Mouse (Mus musculus) hindbrain, postnatal 0 days (tissue): ENCODE results near the gene Pts. TPM values are rescaled to one million over a fixed set of nuclear protein-coding genes. Genes with fewer than 3 reads are reported as not detected.

Source experiments
- ATAC-seq: fragments of 200-750 bp; cut with Nextera tagmentation; 2 replicates; pipeline ENCODE4 v1.8.0; 2017; ENCODE audit warnings: mild to moderate bottlenecking, moderate TSS enrichment, moderate library complexity
- DNase-seq: peaks from one replicate; pipeline ENCODE4 v3.0.0-alpha.2; 2015; ENCODE audit warnings: low spot score
- H3K27ac ChIP-seq: fragments of 300-500 bp; sonication (generic); 2 replicates; pipeline ENCODE4 v1.5.1; 2014; ENCODE audit warnings: mild to moderate bottlenecking
- H3K27me3 ChIP-seq: fragments of 300-500 bp; sonication (generic); 2 replicates; pipeline ENCODE4 v1.6.1; 2014; ENCODE audit warnings: low read length, mixed read lengths; ENCODE audit not compliant: insufficient read depth
- H3K36me3 ChIP-seq: fragments of 300-500 bp; sonication (generic); 2 replicates; pipeline ENCODE4 v1.6.1; 2014; ENCODE audit warnings: low read length, mixed read lengths; ENCODE audit not compliant: insufficient read depth
- H3K4me1 ChIP-seq: fragments of 300-500 bp; sonication (generic); 2 replicates; pipeline ENCODE4 v1.6.1; 2014; ENCODE audit warnings: antibody characterized with exemption, low read length, mixed read lengths; ENCODE audit not compliant: insufficient read depth
- H3K4me2 ChIP-seq: fragments of 300-500 bp; sonication (generic); 2 replicates; pipeline ENCODE4 v1.6.1; 2014; ENCODE audit warnings: low read depth, mild to moderate bottlenecking, low read length, moderate library complexity, mixed read lengths
- H3K4me3 ChIP-seq: fragments of 300-500 bp; sonication (generic); 2 replicates; pipeline ENCODE4 v1.5.1; 2014; ENCODE audit warnings: low read length
- H3K9ac ChIP-seq: fragments of 300-500 bp; sonication (generic); replicated peaks from 2 replicates; pipeline ENCODE4 v1.6.1; 2014; ENCODE audit warnings: mild to moderate bottlenecking, low read length, moderate library complexity, mixed read lengths
- H3K9me3 ChIP-seq: fragments of 300-500 bp; sonication (generic); 2 replicates; pipeline ENCODE4 v1.6.1; 2016; ENCODE audit warnings: low read length, mixed read lengths
- CTCF ChIP-seq: IDR thresholded peaks from 2 replicates; pipeline ENCODE4 v1.5.1; 2016; ENCODE audit warnings: antibody characterized with exemption, control low read depth, low read depth
- WGBS: fragments of 180-500 bp; shearing (Covaris S2); extraction: QIAGEN DNeasy Blood & Tissue Kit; methylation state at CpG from one replicate; pipeline ENCODE4 v1.1.7; 2014; 5-methylcytosine and 5-hydroxymethylcytosine counted together
- polyA plus RNA-seq: library from polyadenylated mRNA; unstranded; fragments of >200 nt; fragmentation: Nextera tagmentation; extraction: Ambion mirVana; gene quantifications from 2 replicates; pipeline ENCODE4 v1.2.1, GENCODE M21; 2015
- total RNA-seq: library from RNA; depleted of rRNA; stranded (reverse); fragments of >200 nt; gene quantifications from 2 replicates; pipeline ENCODE4 v1.2.3, GENCODE M21; 2014

The Pts gene
- total and polyA plus RNA-seq, 2 experiments from 2014 or later = 65.7 to 115 TPM

DNA sequence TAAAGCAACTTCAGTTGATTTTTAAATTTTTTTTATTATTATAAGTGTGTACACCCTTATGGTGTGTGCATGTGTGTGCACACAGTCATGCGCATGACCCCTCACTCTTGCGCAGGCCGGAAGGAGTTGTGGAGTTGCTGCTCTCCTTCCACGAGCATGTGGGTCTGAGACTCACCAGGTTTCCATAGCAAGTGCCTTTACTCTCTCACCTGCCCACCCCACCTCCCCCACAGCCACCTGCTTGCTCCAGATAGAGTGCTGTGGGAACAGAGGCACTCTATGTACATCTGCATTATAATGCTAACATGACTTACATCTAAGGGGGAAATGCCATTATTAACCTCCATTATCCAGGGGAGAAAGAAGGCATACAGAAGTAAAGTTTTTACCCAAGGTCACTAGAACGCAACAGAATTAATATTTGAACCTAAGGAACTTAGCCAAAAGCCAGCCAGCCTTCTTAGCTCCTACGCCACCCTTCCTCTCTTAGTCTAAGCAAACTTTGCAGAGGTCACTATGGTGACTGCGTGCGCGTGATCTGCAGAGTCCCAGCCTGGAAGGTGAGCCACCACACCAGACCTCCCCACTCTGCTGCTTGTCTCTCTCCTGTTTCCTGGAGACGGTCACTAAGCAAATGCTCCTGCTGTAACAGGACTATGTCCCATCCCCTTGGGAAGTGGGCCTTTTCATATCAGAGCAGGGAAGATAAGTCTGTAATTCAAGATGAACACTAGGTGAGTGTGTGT, 32.9 kb downstream of the Pts start:
- Histone ChIP-seq H3K9ac (no peak overlapping the region), H3K9me3 (no peaks in the 10 kb centered on the region), H3K4me2 (no peak overlapping the region), H3K27ac (no peak overlapping the region), H3K36me3 (no peaks in the 10 kb centered on the region), H3K27me3 (no peaks in the 10 kb centered on the region), H3K4me1 (no peaks in the 10 kb centered on the region), H3K4me3 (no peak overlapping the region)
- WGBS = 70% methylated on average over 10 of the region's 10 CpGs
- TF ChIP-seq CTCF = no peak
- ATAC-seq (no peak), DNase-seq (no peak)

DNA sequence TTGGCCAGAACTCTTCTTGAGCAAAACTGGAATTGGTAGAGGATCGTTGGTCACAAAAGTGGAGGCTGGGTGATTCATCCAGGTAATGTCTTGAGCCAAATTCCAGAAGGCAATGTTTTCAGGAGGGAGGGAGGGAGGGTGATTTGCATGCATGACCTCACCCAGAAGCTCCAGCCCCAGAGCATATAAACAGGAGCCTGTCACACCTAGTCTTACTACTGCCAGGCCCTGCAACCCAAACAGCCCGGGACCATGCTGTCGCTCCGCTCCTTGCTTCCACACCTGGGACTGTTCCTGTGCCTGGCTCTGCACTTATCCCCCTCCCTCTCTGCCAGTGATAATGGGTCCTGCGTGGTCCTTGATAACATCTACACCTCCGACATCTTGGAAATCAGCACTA, 34.2 kb downstream of the Pts start, which contains the start of gene Plet1:
TSS of gene Plet1 (plus strand) at position 215 of the 400 bp plus-strand sequence.
- Histone ChIP-seq H3K4me2 (no peak within 1 kb of the TSS), H3K9ac (no peak within 1 kb of the TSS), H3K27ac (no peak within 1 kb of the TSS), H3K9me3 (no peaks in the 10 kb centered on the region), H3K27me3 (no peaks in the 10 kb centered on the region), H3K4me1 (no peaks in the 10 kb centered on the region), H3K36me3 (no peaks in the 10 kb centered on the region), H3K4me3 (no peak within 1 kb of the TSS)
- no peak for ATAC-seq
- no peak for DNase-seq
- no peak for TF ChIP-seq CTCF
- 86% methylated on average over 6 of the region's 6 CpGs for WGBS

DNA sequence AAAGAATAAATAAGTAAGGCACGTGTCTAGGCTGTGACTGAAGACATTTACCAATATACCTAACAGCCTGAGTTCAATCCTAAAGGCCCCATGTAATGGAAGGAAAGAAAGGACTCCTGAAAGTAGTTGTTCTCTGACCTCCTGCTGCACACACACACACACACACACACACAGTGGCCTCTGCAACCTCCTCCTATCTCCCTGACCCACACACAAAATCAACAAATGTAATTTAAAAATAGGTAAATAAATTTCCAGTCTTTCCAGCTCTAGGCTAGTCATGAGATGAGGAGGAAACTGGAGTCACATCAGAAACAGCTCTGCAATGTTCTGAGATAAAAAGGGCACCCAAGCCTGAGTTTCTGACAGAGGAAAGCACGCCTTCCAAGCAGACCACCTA, 34.7 kb downstream of the Pts start:
- no peaks in the 10 kb centered on the region for H3K9me3 ChIP-seq
- H3K9ac ChIP-seq = no peak overlapping the region
- no peak overlapping the region for H3K27ac ChIP-seq
- no peak overlapping the region for H3K4me2 ChIP-seq
- H3K4me3 ChIP-seq = no peak overlapping the region
- no peak for TF ChIP-seq CTCF
- H3K27me3 ChIP-seq = no peaks in the 10 kb centered on the region
- DNase-seq (no peak), ATAC-seq (no peak)
- no peaks in the 10 kb centered on the region for H3K36me3 ChIP-seq
- WGBS = 73% methylated on average over 2 of the region's 2 CpGs
- no peaks in the 10 kb centered on the region for H3K4me1 ChIP-seq

DNA sequence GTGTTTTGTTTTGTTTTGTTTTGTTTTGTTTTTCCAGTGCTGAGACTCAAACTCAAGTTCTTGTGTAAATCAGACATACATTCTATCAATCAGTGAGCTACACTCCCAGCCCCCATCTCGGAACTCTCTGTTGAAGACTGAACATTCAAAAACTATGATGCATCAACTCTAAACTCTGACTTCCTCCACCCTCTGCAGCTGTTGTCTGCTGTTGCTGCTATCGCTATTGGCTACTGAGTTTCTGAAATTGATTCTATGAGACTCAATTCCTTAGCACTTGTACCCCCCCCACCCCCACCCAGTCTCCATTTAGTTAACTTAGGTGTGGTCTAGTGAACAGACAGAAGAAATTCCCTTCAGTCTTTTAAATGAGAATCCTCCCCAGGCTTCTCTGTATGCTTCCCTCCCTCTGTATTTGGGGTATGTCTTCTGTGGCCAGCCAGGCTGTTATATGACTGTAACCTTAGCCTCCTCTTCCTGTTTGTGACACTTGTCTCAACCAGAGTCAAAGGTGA, 36.9 kb downstream of the Pts start:
- no peak for TF ChIP-seq CTCF
- no peak for DNase-seq
- no peak for ATAC-seq
- H3K4me2 ChIP-seq = no peak overlapping the region
- no peak overlapping the region for H3K9ac ChIP-seq
- no peaks in the 10 kb centered on the region for H3K36me3 ChIP-seq
- no peaks in the 10 kb centered on the region for H3K4me1 ChIP-seq
- H3K4me3 ChIP-seq = no peak overlapping the region
- no peaks in the 10 kb centered on the region for H3K9me3 ChIP-seq
- 91% methylated on average over 2 of the region's 2 CpGs for WGBS
- no peak overlapping the region for H3K27ac ChIP-seq
- H3K27me3 ChIP-seq = no peaks in the 10 kb centered on the region

DNA sequence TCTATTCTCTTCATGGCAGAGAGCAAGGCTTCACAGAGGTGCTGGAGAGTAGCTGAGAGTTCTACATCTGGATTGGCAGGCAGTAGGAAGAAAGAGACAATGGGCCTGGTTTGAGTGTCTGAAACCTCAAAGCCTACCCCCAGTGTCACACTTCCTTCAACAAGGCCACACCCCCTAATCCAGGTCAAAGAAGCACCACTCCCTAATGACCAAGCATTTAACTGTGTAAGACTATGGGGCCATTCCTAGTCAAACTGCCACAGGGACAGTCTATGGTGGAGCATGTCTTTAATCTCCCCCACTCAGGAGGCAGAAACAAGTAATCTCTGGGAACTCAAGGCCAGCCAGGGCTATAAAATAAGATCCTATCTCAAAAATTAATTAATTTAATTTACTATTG, 37.7 kb downstream of the Pts start:
- DNase-seq = no peak
- H3K27ac ChIP-seq = no peak overlapping the region
- H3K4me1 ChIP-seq = no peaks in the 10 kb centered on the region
- no peak for TF ChIP-seq CTCF
- H3K4me3 ChIP-seq = no peak overlapping the region
- H3K9ac ChIP-seq = no peak overlapping the region
- no peak overlapping the region for H3K4me2 ChIP-seq
- H3K9me3 ChIP-seq = no peaks in the 10 kb centered on the region
- no peak for ATAC-seq
- H3K27me3 ChIP-seq = no peaks in the 10 kb centered on the region
- H3K36me3 ChIP-seq = no peaks in the 10 kb centered on the region

- no peaks in the 10 kb centered on the region for H3K36me3 ChIP-seq
- H3K4me3 ChIP-seq = no peak overlapping the region
- H3K4me2 ChIP-seq = peak overlapping the region; percentile 41
- no peak for TF ChIP-seq CTCF
- peaks cover 2% of the 10 kb centered on the region; the same call in 1 of the 2 replicates for H3K4me1 ChIP-seq
- H3K9me3 ChIP-seq = no peaks in the 10 kb centered on the region
- DNase-seq = peak; percentile 24
- H3K27me3 ChIP-seq = no peaks in the 10 kb centered on the region
- no peak overlapping the region for H3K27ac ChIP-seq
- no peak for ATAC-seq
- WGBS = 5% methylated on average over 10 of the region's 10 CpGs
- no peak overlapping the region for H3K9ac ChIP-seq
Measured at GRCm38 (mm10) chr9:50485521-50485920, 43.0 kb downstream of the Pts start.

GRCm38 (mm10) chr9:50482743-50483142, 45.8 kb downstream of the Pts start:
- peaks cover 2% of the 10 kb centered on the region; the same call in 1 of the 2 replicates for H3K4me1 ChIP-seq
- no peak overlapping the region for H3K27ac ChIP-seq
- WGBS = 89% methylated on average over 8 of the region's 8 CpGs
- H3K9ac ChIP-seq = no peak overlapping the region
- H3K27me3 ChIP-seq = no peaks in the 10 kb centered on the region
- no peak overlapping the region for H3K4me3 ChIP-seq
- no peak for ATAC-seq
- TF ChIP-seq CTCF = no peak
- H3K9me3 ChIP-seq = no peaks in the 10 kb centered on the region
- H3K36me3 ChIP-seq = no peaks in the 10 kb centered on the region
- H3K4me2 ChIP-seq = no peak overlapping the region
- DNase-seq = no peak
